Mouse (Mus musculus) macrophage (primary cell): Measurements from ENCODE around the gene Hist1h2ap. TPM values are rescaled to one million over a fixed set of nuclear protein-coding genes. Genes with fewer than 3 reads are reported as not detected.
"Not testable (repeated sequence)": the region's sequence is repeated elsewhere in the genome, so short reads cannot be mapped to it uniquely, and the experiment has no call there.

Experiments used
- H3K27ac ChIP-seq: fragments of 350-480 bp; formaldehyde crosslinking; 2 replicates; pipeline ENCODE4 v1.9.0; 2021
- H3K36me3 ChIP-seq: fragments of 350-480 bp; formaldehyde crosslinking; 2 replicates; pipeline ENCODE4 v1.9.0; 2021; ENCODE audit errors: inconsistent target
- H3K4me3 ChIP-seq: fragments of 350-480 bp; formaldehyde crosslinking; 2 replicates; pipeline ENCODE4 v1.9.0; 2021; ENCODE audit errors: inconsistent target
- H3K79me2 ChIP-seq: fragments of 350-480 bp; formaldehyde crosslinking; 2 replicates; pipeline ENCODE4 v1.9.0; 2021; ENCODE audit errors: inconsistent target
- WGBS: methylation state at CpG from one replicate; pipeline ENCODE4 v1.1.7; 2026; ENCODE audit warnings: inconsistent platforms; ENCODE audit not compliant: missing documents; 5-methylcytosine and 5-hydroxymethylcytosine counted together
- polyA plus RNA-seq: library from polyadenylated mRNA; stranded (reverse); fragments of 250-400 nt; gene quantifications from 3 replicates; pipeline ENCODE4 v1.2.4, GENCODE M21; 2018; ENCODE audit warnings: inconsistent platforms

Gene Hist1h2ap
- polyA plus RNA-seq, 1 experiment from 2014 or later: 37.0 TPM

DNA sequence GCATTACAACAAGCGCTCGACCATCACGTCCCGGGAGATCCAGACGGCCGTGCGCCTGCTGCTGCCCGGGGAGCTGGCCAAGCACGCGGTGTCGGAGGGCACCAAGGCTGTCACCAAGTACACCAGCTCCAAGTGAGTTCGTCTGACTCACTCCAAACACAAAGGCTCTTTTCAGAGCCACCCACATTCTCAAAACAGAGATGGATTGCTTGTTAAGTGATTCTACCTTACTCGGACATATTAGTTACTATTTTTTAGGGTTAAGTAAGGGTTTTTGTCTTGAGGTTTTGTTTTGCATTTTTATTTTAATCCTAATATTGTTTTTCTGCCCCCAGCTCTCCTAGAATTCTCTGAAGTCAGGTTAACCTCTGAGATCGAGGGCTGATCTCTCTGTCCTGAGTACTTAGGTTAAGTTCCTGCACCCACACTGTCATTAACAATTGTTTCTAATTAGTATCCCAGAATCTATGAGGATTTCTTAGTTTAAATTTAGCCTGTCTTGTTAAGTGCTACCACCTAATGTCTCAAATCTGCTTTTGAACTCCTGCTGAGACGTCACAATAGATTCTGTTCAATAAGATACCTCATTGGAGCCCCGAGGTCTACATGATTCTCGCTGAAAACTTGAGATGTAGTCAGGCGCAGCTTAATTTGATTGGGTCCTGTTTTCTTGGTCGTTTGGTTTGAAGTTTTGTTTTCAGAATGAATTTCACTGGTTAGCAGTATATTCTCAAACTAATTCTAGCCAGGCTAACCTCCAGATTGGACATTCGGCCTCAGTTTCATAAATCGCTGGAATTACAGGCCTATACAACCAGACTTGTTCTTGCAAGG is 45.3 kb downstream of the Hist1h2ap start:
- Histone ChIP-seq H3K4me3 (no peak overlapping the region), H3K27ac (peak overlapping the region; percentile 28), H3K36me3 (no peaks in the 10 kb centered on the region), H3K79me2 (no peaks in the 10 kb centered on the region)
- WGBS: 54% methylated on average over 13 of the region's 21 CpGs

DNA sequence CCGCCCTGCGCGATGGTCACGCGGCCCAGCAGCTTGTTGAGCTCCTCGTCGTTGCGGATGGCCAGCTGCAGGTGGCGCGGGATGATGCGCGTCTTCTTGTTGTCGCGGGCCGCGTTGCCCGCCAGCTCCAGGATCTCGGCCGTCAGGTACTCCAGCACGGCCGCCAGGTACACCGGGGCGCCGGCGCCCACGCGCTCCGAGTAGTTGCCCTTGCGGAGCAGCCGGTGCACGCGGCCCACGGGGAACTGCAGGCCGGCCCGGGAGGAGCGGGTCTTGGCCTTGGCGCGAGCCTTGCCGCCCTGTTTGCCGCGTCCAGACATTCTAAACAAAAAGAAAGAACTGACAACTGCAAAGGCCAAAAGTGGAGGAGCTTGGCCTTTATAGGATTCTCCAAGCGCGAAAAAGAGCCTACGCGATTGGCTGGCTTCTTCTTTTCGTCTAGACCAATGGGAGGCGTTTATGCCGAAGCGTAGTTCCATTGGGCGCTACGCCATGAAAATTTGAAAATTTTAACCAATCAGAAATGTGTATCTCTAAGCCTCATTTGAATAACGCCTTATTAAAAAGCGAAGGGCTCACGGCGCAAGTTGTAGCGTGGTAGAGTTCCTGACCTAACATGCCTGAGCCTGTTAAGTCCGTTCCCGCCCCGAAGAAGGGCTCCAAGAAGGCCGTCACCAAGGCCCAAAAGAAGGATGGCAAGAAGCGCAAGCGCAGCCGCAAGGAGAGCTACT is 46.2 kb downstream of the Hist1h2ap start, which contains the start of the genes Hist1h2an and Hist1h2bp:
Gene Hist1h2an (minus strand): TSS at position 320 of the 731 bp plus-strand sequence.
Gene Hist1h2bp (plus strand): TSS at position 563 of the 731 bp plus-strand sequence.
- Histone ChIP-seq H3K4me3 (peak within 1 kb of the TSS; percentile 20), H3K27ac (peak within 1 kb of the TSS; percentile 88)
- not testable (repeated sequence) for H3K36me3 ChIP-seq, H3K79me2 ChIP-seq
- under 1% methylated on average over 22 of the region's 63 CpGs for WGBS

DNA sequence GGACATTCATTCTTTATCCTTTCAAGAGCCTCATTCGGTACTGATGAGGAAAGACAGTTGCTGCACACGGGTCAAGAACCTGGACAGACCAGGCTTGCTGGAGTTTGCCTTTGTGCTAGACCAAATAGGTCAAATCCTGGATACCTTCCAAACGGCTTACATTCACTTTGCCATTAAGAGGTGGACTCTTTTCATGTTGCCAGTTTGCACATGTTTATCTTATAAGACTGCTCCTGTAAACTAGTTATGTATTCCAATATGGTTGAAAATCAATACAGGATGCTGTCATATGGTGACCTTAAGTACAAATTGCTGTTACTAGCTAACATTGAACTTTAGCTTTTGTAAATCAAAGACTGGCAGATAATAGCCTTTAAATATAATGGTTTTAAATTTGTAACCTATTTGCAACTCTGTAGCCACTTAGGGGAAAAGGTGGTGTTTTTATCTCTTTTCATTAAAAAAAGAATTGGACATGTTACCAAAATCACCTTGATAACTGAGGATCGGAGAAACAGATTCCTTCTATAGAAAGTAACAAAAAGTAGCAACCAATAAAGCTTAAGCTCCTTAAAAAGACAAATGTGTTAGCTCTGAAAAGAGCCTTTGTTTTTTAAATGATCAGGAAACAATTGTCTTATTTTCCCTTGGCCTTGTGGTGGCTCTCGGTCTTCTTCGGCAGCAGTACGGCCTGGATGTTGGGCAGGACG is 47.0 kb downstream of the Hist1h2ap start:
- H3K79me2 ChIP-seq: no peaks in the 10 kb centered on the region
- H3K36me3 ChIP-seq: no peaks in the 10 kb centered on the region
- peak overlapping the region; percentile 88 for H3K27ac ChIP-seq
- H3K4me3 ChIP-seq: peak overlapping the region; percentile 20
- WGBS: 29% methylated on average over 7 of the region's 8 CpGs

DNA sequence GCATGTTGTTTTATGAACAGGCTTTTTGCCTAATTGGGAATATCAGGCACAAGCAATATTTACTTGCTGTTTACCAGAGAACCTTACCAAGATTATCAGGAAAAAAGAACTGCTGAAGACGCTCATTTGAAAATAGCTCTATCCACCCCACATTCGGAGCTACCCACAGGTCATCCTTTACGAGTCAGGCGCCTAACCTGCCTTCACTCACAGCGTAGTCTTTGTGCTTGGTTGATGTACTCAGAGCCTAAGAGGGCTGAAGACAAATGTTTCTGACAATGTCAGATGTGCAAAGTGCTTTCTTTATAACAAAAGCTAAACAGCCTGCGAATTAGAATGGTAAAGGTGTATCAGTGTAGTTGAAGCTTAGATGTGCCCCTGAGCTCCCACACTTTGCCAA is 49.0 kb downstream of the Hist1h2ap start:
- no peaks in the 10 kb centered on the region for H3K79me2 ChIP-seq
- no peaks in the 10 kb centered on the region for H3K36me3 ChIP-seq
- no peak overlapping the region; the same call in 1 of the 2 replicates for H3K4me3 ChIP-seq
- 88% methylated on average over 6 of the region's 6 CpGs for WGBS
- peak overlapping the region; percentile 88 for H3K27ac ChIP-seq

DNA sequence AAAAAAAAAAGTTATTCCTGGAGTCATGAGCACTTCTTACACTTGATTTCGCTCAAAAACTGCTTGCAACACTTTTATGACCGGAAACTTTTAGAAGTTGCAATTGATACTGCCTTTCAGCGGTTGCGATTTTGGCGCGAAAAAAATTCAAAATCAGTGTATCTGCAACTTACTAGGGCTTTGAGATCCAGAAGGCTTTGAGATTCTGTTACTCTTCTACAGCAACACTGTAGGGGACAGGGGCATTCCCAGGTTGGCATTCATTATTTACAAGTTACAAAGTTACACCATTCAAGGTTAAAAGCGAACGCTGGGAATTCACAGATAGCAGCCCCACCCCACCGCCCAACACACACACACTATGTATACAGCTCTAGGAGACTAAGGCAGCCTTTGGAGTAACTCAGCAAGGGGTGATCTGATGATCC is 49.6 kb downstream of the Hist1h2ap start:
- Histone ChIP-seq H3K4me3 (peak overlapping the region; percentile 29), H3K79me2 (no peaks in the 10 kb centered on the region), H3K36me3 (no peaks in the 10 kb centered on the region), H3K27ac (peak overlapping the region; percentile 88)
- WGBS: 15% methylated on average over 9 of the region's 9 CpGs

DNA sequence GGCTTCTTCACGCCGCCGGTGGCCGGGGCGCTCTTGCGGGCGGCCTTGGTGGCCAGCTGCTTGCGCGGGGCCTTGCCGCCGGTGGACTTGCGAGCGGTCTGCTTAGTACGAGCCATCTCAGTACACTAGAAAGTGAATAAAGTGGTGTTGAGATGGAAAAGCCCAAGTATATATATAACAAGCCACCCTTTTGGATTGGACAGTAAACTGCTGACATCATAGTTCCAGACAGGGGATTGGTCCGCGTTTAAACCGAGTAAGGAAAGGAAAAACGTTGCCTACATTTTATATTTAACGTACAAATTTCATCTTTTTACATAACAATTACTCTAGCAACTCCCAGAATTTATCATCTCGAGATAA is 50.1 kb downstream of the Hist1h2ap start, which contains the start of gene Hist1h3i:
Gene Hist1h3i (minus strand): TSS at position 116 of the 363 bp plus-strand sequence.
- H3K4me3 ChIP-seq: peak within 1 kb of the TSS; percentile 29
- no peaks in the 10 kb centered on the region for H3K36me3 ChIP-seq
- H3K79me2 ChIP-seq: no peaks in the 10 kb centered on the region
- 4% methylated on average over 6 of the region's 20 CpGs for WGBS
- peak within 1 kb of the TSS; percentile 88 for H3K27ac ChIP-seq

Other genes with a start within 250 kb of the Hist1h2ap start
- gene Olfr1362, start 219.5 kb downstream of the Hist1h2ap start, polyA plus RNA-seq: not detected in 3 replicates
- gene Olfr11, start 191.0 kb downstream of the Hist1h2ap start, polyA plus RNA-seq: not detected in 3 replicates
- not detected in 3 replicates for gene Olfr1361, start 170.1 kb downstream of the Hist1h2ap start, polyA plus RNA-seq
- gene Olfr1360, start 156.1 kb downstream of the Hist1h2ap start, polyA plus RNA-seq: not detected in 3 replicates
- not detected in 3 replicates for gene Olfr1359, start 135.4 kb downstream of the Hist1h2ap start, polyA plus RNA-seq
- not detected in 3 replicates for gene Hist1h2bl, start 117.4 kb downstream of the Hist1h2ap start, polyA plus RNA-seq
- not detected in 3 replicates for gene Hist1h2ai, start 117.1 kb downstream of the Hist1h2ap start, polyA plus RNA-seq
- 1.6 TPM in 1 of 3 replicates, not detected in the others for gene Hist1h3h, start 115.8 kb downstream of the Hist1h2ap start, polyA plus RNA-seq
- gene Hist1h2bm, start 111.5 kb downstream of the Hist1h2ap start, polyA plus RNA-seq: not detected in 3 replicates
- not detected in 3 replicates for gene Hist1h4j, start 98.4 kb downstream of the Hist1h2ap start, polyA plus RNA-seq
- 3.4 to 5.4 TPM in 2 of 3 replicates, not detected in the other for gene Hist1h4k, start 83.0 kb downstream of the Hist1h2ap start, polyA plus RNA-seq
- gene Hist1h2ak, start 79.7 kb downstream of the Hist1h2ap start, polyA plus RNA-seq: not detected in 3 replicates
- 1.4 TPM in 1 of 3 replicates, not detected in the others for gene Hist1h2bn, start 79.4 kb downstream of the Hist1h2ap start, polyA plus RNA-seq
- not detected in 3 replicates for gene Hist1h1b, start 52.9 kb downstream of the Hist1h2ap start, polyA plus RNA-seq
- not detected in 3 replicates for gene Hist1h3i, start 50.1 kb downstream of the Hist1h2ap start, polyA plus RNA-seq
- not detected in 3 replicates for gene Hist1h2an, start 46.3 kb downstream of the Hist1h2ap start, polyA plus RNA-seq
- gene Hist1h2bp, start 46.0 kb downstream of the Hist1h2ap start, polyA plus RNA-seq: not detected in 3 replicates
- gene Hist1h2bq, start 23.3 kb downstream of the Hist1h2ap start, polyA plus RNA-seq: 0.17 to 0.62 TPM in 2 of 3 replicates, not detected in the other
- gene Hist1h2ao, start 23.0 kb downstream of the Hist1h2ap start, polyA plus RNA-seq: not detected in 3 replicates
- gene Hist1h4m, start 21.8 kb downstream of the Hist1h2ap start, polyA plus RNA-seq: 1.4 TPM in 1 of 3 replicates, not detected in the others
- gene Hist1h4n, start 1.3 kb downstream of the Hist1h2ap start, polyA plus RNA-seq: not detected in 3 replicates
- gene Hist1h2br, start 236 bp upstream of the Hist1h2ap start, polyA plus RNA-seq: 1.1 TPM in 1 of 3 replicates, not detected in the others
- 0.14 TPM in 1 of 3 replicates, not detected in the others for gene Zfp184, start 111.6 kb upstream of the Hist1h2ap start, polyA plus RNA-seq
- not detected in 3 replicates for gene Pom121l2, start 147.7 kb upstream of the Hist1h2ap start, polyA plus RNA-seq
- 0.52 to 2.6 TPM (median 1.3 TPM) in 3 replicates for gene Prss16, start 176.2 kb upstream of the Hist1h2ap start, polyA plus RNA-seq
- not detected in 3 replicates for gene Hist1h2ah, start 202.1 kb upstream of the Hist1h2ap start, polyA plus RNA-seq
- gene Hist1h2bk, start 202.4 kb upstream of the Hist1h2ap start, polyA plus RNA-seq: not detected in 3 replicates
- 2.6 to 11.5 TPM (median 7.3 TPM) in 3 replicates for gene Hist1h4i, start 207.9 kb upstream of the Hist1h2ap start, polyA plus RNA-seq
- not detected in 3 replicates for gene Hist1h2ag, start 209.4 kb upstream of the Hist1h2ap start, polyA plus RNA-seq
- gene Hist1h2bj, start 209.7 kb upstream of the Hist1h2ap start, polyA plus RNA-seq: not detected in 3 replicates